Mouse (Mus musculus) lung, adult 2 months (tissue): ENCODE measurements at regions not wholly inside any gene's neighbourhood (a gene's known extent, or its start where the extent isn't known, plus 50 kb on each side); places are given as distances from the start of the nearest gene placed in this dataset.

ENCODE experiments used
- CTCF ChIP-seq: fragments of 200-500 bp; IDR thresholded peaks from 2 replicates; pipeline ENCODE4 v1.5.1; 2011; ENCODE audit warnings: mild to moderate bottlenecking, low read length, control low read depth; ENCODE audit not compliant: insufficient read depth
- POLR2A ChIP-seq: fragments of 200-500 bp; IDR thresholded peaks from 2 replicates; pipeline ENCODE4 v1.6.1; 2011; ENCODE audit warnings: low read depth, mild to moderate bottlenecking, control low read depth, low read length, borderline replicate concordance; ENCODE audit errors: extremely low read depth

GRCm38 (mm10) chr12:107695014-107695413 is 206.6 kb downstream of the 3110018I06Rik start:
- no peak for TF ChIP-seq POLR2A
- no peak for TF ChIP-seq CTCF
